Mouse (Mus musculus) intestine, embryonic 16.5 days (tissue): ENCODE measurements around the gene Gata5. TPM values are rescaled to one million over a fixed set of nuclear protein-coding genes. Genes with fewer than 3 reads are reported as not detected.

Experiments
- ATAC-seq: fragments of 200-750 bp; cut with Nextera tagmentation; 2 replicates; pipeline ENCODE4 v1.8.0; 2017; ENCODE audit warnings: moderate TSS enrichment, moderate library complexity
- H3K27ac ChIP-seq: fragments of 300-500 bp; sonication (generic); 2 replicates; pipeline ENCODE4 v1.5.1; 2014; ENCODE audit warnings: mild to moderate bottlenecking, low read length
- H3K27me3 ChIP-seq: fragments of 300-500 bp; sonication (generic); replicated peaks from 2 replicates; pipeline ENCODE4 v1.6.1; 2014; ENCODE audit warnings: low read length, control low read depth, mixed read lengths; ENCODE audit not compliant: control insufficient read depth, insufficient read depth
- H3K36me3 ChIP-seq: fragments of 300-500 bp; sonication (generic); 2 replicates; pipeline ENCODE4 v1.6.1; 2014; ENCODE audit warnings: low read length, control low read depth; ENCODE audit not compliant: control insufficient read depth, insufficient read depth
- H3K4me1 ChIP-seq: fragments of 300-500 bp; sonication (generic); 2 replicates; pipeline ENCODE4 v1.6.1; 2014; ENCODE audit warnings: low read length, control low read depth, mixed read lengths; ENCODE audit not compliant: control insufficient read depth, insufficient read depth
- H3K4me2 ChIP-seq: fragments of 300-500 bp; sonication (generic); 2 replicates; pipeline ENCODE4 v1.6.1; 2014; ENCODE audit warnings: low read depth, low read length, control low read depth
- H3K4me3 ChIP-seq: fragments of 300-500 bp; sonication (generic); 2 replicates; pipeline ENCODE4 v1.5.1; 2014; ENCODE audit warnings: mild to moderate bottlenecking, low read length
- H3K9ac ChIP-seq: fragments of 300-500 bp; sonication (generic); 2 replicates; pipeline ENCODE4 v1.6.1; 2014; ENCODE audit warnings: low read depth, low read length
- H3K9me3 ChIP-seq: fragments of 300-500 bp; sonication (generic); 2 replicates; pipeline ENCODE4 v1.6.1; 2016; ENCODE audit warnings: low read length, control low read depth; ENCODE audit not compliant: control insufficient read depth
- WGBS: fragments of 180-500 bp; shearing (Covaris S2); extraction: QIAGEN DNeasy Blood & Tissue Kit; methylation state at CpG from one replicate; pipeline ENCODE4 v1.1.7; 2014; 5-methylcytosine and 5-hydroxymethylcytosine counted together
- polyA plus RNA-seq: library from polyadenylated mRNA; unstranded; fragments of >200 nt; fragmentation: Nextera tagmentation; extraction: Ambion mirVana; gene quantifications from 2 replicates; pipeline ENCODE4 v1.2.1, GENCODE M21; 2015

The Gata5 gene
- polyA plus RNA-seq, 1 experiment from 2014 or later = 10.3 TPM

DNA sequence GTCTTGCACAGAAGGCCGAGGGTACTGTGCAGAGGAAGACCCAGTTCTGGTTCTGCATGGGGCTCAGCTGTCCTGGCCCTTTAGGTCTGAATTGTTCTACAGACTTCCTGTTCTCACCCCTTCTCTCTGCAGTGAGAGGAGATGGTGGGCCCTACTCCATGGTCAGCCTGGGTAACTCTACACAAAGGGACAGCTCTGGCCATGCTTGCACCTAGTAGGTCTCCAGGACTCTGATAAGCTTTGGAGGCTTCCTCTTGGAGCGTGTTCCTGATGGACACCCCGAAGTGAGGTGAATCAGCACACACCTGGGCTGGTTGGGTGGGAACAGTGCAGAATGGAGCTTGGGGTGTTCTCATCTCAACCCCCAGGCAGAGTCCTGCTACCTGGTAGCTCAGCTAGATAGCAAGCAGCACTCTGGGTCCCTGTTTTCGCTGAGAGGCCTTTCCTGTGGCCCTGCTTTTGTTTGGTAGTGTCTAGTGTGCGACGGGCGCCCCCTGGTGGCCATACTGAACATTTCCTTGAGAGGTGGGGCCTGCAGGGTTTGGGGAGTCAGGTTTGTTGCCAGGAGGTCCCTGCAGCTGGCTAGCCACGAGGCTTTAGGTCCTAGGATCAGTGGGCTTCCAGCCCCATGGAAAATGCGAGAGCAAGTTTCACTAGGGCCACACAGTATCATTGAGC lies 12.5 kb upstream of the Gata5 start:
- H3K4me2 ChIP-seq = no peak overlapping the region
- ATAC-seq = peak; percentile 45
- WGBS = 24% methylated on average over 9 of the region's 9 CpGs
- no peak overlapping the region for H3K4me3 ChIP-seq
- H3K4me1 ChIP-seq = peaks cover 29% of the 10 kb centered on the region
- H3K36me3 ChIP-seq = no peaks in the 10 kb centered on the region
- no peak overlapping the region for H3K27ac ChIP-seq
- H3K9me3 ChIP-seq = no peaks in the 10 kb centered on the region
- H3K27me3 ChIP-seq = no peaks in the 10 kb centered on the region
- no peak overlapping the region for H3K9ac ChIP-seq

DNA sequence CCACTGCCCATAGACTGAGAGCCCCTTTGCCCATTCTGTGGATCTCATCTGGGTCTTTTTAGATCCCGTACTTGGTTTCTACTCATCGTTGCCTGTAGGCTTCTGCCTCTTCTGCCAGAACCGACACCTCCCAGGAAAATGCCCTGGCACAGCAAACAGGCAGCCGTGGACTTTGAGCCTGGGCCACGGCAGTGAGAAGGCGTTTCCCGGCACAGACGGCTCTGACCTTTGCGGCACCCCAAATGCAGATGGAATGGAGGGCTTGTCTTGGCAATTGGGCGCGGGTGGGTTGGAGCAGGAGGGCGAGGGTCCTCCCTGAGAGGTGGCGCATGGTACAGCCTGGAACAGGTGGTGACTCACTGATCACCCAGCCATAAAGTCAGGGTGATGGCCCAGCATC lies 8.6 kb upstream of the Gata5 start:
- H3K27me3 ChIP-seq = no peaks in the 10 kb centered on the region
- H3K9ac ChIP-seq = peak overlapping the region; percentile 17; the same call in 1 of the 2 replicates
- peaks cover 36% of the 10 kb centered on the region for H3K4me1 ChIP-seq
- H3K27ac ChIP-seq = peak overlapping the region; percentile 82
- H3K4me2 ChIP-seq = peak overlapping the region; percentile 23; the same call in 1 of the 2 replicates
- peak; percentile 69 for ATAC-seq
- H3K36me3 ChIP-seq = no peaks in the 10 kb centered on the region
- WGBS = 61% methylated on average over 13 of the region's 13 CpGs
- H3K9me3 ChIP-seq = no peaks in the 10 kb centered on the region
- H3K4me3 ChIP-seq = no peak overlapping the region

DNA sequence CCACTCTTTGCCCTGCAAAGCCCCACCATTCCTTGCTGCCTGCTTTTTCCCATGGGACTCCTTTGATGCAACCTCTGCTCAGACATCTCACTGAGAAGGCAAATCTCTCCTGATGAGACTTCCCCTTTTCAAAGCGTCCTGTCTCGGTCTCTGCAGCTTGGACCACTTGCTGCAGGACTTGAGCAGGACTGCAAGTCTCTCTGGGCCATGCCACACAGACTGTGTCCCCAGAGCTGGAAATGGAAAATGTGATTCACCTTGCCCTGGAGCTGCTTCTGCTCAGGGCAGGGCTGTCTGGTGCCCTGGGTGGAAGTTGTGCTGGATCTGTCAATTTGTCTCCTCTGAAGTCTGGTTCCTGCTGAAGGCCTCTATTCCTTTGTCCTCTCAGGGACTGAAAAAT lies 7.7 kb upstream of the Gata5 start:
- Histone ChIP-seq H3K27me3 (no peaks in the 10 kb centered on the region), H3K36me3 (no peaks in the 10 kb centered on the region), H3K4me1 (peaks cover 36% of the 10 kb centered on the region), H3K4me2 (no peak overlapping the region), H3K9me3 (no peaks in the 10 kb centered on the region), H3K9ac (no peak overlapping the region), H3K4me3 (no peak overlapping the region), H3K27ac (peak overlapping the region; percentile 82)
- WGBS = 54% methylated on average over 2 of the region's 2 CpGs
- no peak for ATAC-seq

DNA sequence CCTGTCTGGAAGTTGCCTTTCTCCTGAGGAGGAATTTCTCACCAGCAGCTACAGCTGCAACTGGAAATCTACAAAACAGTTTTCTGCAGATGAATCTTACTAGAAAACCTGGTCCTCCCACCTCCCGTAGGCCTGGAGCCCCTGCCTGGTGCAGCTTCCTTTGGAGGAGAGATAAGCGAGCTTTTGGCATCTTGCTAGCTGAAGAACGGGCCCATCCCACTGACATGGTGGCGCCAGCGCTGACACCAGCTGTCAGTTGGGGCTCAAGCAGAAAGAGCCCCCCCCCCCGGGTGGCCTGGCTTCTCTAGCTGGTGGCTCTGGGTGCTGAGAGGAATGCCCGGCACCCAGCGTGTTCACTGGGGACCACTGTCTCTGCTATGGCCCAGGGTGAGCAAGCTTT lies 6.7 kb upstream of the Gata5 start:
- H3K36me3 ChIP-seq = no peaks in the 10 kb centered on the region
- no peaks in the 10 kb centered on the region for H3K27me3 ChIP-seq
- no peak overlapping the region for H3K9ac ChIP-seq
- peaks cover 32% of the 10 kb centered on the region for H3K4me1 ChIP-seq
- no peak overlapping the region for H3K4me2 ChIP-seq
- no peak for ATAC-seq
- no peak overlapping the region for H3K4me3 ChIP-seq
- H3K9me3 ChIP-seq = no peaks in the 10 kb centered on the region
- H3K27ac ChIP-seq = 0 out of 2 replicates have a peak overlapping the region, but pooled peaks have one; percentile 4
- 67% methylated on average over 8 of the region's 8 CpGs for WGBS

DNA sequence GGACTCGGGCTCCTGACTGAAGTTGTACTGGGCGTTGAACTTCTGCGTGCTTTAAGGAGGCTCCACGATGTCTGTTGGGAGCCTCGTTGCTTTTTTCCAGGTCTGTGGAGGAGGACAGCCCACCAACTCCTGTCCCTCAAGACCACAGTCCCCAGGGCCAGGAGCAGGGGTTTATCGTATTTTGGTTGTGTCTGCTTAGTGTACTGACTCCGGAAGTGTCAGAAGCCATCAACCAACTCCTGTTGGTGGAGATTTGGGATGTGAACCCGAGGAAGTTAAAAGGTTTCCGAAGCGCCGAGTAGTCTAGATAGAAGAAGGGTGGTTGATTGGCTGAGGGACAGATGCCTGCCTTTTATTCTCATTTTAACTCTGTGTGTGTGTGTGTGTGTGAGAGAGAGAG lies 5.4 kb upstream of the Gata5 start:
- no peak for ATAC-seq
- H3K4me2 ChIP-seq = no peak overlapping the region
- H3K4me1 ChIP-seq = peaks cover 34% of the 10 kb centered on the region
- no peaks in the 10 kb centered on the region for H3K27me3 ChIP-seq
- H3K36me3 ChIP-seq = no peaks in the 10 kb centered on the region
- H3K27ac ChIP-seq = no peak overlapping the region
- no peak overlapping the region for H3K4me3 ChIP-seq
- H3K9ac ChIP-seq = no peak overlapping the region
- WGBS = 43% methylated on average over 11 of the region's 11 CpGs
- no peaks in the 10 kb centered on the region for H3K9me3 ChIP-seq

DNA sequence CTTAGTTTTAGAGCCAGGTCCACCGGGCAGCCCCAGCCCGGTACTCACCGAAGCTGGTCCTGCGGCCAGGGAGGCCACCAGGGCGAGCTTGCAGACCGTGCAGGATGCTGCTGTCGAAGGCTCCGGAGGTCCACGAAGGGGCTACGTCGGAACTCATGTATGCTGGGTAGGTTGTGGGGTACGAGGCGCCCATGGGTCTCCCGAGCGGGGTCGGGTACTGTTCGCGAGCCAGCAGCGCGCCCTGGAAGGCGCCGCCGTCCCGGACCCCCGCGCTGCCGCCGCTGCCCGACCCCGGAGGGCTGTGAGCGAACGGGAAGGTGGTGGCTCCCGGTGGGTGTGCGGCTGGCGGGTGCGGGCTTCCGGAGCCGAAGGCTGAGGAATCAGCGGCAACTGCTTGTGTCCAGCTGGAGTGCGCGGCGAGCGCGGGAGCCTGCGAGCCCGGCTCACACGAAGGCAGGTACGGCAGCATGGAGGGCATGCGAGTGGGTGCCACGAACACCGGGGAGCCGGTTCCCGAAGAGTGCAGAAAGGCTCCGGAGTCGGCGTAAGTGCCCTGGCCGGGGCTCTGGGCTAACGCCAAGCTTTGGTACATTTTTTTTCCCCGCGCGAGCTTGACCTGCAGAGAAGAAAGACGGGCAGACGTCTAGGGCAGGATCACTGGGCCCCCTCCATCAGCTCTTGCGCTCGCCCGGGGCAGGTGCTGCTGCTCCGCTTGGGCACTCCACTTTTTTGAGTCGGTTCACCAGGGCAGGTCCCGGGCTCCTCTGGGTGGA lies 535 bp downstream of the Gata5 start:
- Histone ChIP-seq H3K9me3 (no peaks in the 10 kb centered on the region), H3K4me2 (peak overlapping the region; percentile 72), H3K9ac (peak overlapping the region; percentile 82), H3K27ac (peak overlapping the region; percentile 84), H3K36me3 (no peaks in the 10 kb centered on the region), H3K4me3 (peak overlapping the region; percentile 66), H3K4me1 (peaks cover 19% of the 10 kb centered on the region), H3K27me3 (peaks cover 14% of the 10 kb centered on the region)
- ATAC-seq = peak; percentile 18; the same call in 1 of the 2 replicates
- under 1% methylated on average over 69 of the region's 69 CpGs for WGBS

- Histone ChIP-seq H3K27ac (peak overlapping the region; percentile 72), H3K9ac (no peak overlapping the region), H3K36me3 (0 out of 2 replicates have a peak, but pooled peaks cover 3% of the 10 kb centered on the region), H3K4me3 (no peak overlapping the region), H3K4me2 (no peak overlapping the region), H3K27me3 (peaks cover 13% of the 10 kb centered on the region), H3K9me3 (no peaks in the 10 kb centered on the region), H3K4me1 (peaks cover 9% of the 10 kb centered on the region)
- ATAC-seq = peak; percentile 52
- 93% methylated on average over 1 of the region's 1 CpGs for WGBS
These were observed 5.0 kb downstream of the Gata5 start for GRCm38 (mm10) chr2:180329466-180329865.

- Histone ChIP-seq H3K36me3 (0 out of 2 replicates have a peak, but pooled peaks cover 3% of the 10 kb centered on the region), H3K4me3 (no peak overlapping the region), H3K9ac (no peak overlapping the region), H3K4me2 (0 out of 2 replicates have a peak overlapping the region, but pooled peaks have one; percentile 1), H3K27me3 (no peaks in the 10 kb centered on the region), H3K9me3 (no peaks in the 10 kb centered on the region), H3K27ac (0 out of 2 replicates have a peak overlapping the region, but pooled peaks have one; percentile 25), H3K4me1 (peaks cover 17% of the 10 kb centered on the region)
- ATAC-seq = peak; percentile 84
- 15% methylated on average over 14 of the region's 14 CpGs for WGBS
These were observed 11.7 kb downstream of the Gata5 start for GRCm38 (mm10) chr2:180322674-180323355.

- WGBS = 82% methylated on average over 4 of the region's 4 CpGs
- Histone ChIP-seq H3K36me3 (no peaks in the 10 kb centered on the region), H3K27ac (no peak overlapping the region), H3K4me2 (no peak overlapping the region), H3K4me3 (no peak overlapping the region), H3K9ac (no peak overlapping the region), H3K27me3 (no peaks in the 10 kb centered on the region), H3K9me3 (no peaks in the 10 kb centered on the region), H3K4me1 (peaks cover 17% of the 10 kb centered on the region)
- no peak for ATAC-seq
These were observed 14.3 kb downstream of the Gata5 start for GRCm38 (mm10) chr2:180320216-180320615.
